Mouse (Mus musculus): ENCODE results near the gene Gm7075. TPM values are rescaled to one million over a fixed set of nuclear protein-coding genes. Genes with fewer than 3 reads are reported as not detected.

Gm7075 gene
- total and polyA plus RNA-seq, 2 experiments from 2014 or later: not detected

DNA sequence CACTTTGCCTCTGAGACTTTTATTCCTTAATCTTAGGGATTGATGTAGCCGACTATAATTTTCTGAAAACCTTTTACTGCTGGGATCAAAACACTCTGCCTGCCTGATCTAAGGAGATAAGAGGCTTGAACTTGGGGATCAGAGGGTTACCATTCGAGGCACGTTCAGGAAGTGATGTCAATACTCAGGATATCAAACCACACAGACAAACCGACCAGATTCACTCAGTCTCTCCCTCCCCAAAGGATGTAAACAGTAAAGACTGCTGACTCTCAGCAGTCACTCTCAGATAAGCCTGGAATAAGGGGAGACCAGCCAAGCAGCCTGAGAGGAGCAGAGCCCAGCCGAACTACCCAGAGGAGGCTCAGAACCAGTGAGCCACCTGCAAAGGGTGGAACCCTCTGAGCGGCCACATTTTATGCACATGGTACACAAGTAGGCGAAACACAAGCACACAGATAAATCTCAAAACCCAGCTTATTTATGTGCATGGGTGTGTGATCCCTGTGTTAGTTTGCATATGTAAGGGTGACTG is 18.2 kb upstream of the Gm7075 start:
- 82% methylated on average over 7 of the region's 7 CpGs for WGBS
- H3K36me3 ChIP-seq (ENCODE audit: insufficient read depth, low read length): no peaks in the 10 kb centered on the region
- no peaks in the 10 kb centered on the region for H3K4me1 ChIP-seq (ENCODE audit: insufficient read depth, low read length)
- no peak overlapping the region for H3K4me2 ChIP-seq (ENCODE audit: low read depth, low read length)
- no peak for TF ChIP-seq CTCF (IDR thresholded peaks at IDR 0.05; ENCODE audit: low read depth)
- DNase-seq (ENCODE audit: low spot score) (no peak), ATAC-seq (no peak)
- no peaks in the 10 kb centered on the region for H3K27me3 ChIP-seq (ENCODE audit: insufficient read depth, low read length)
- no peak overlapping the region for H3K4me3 ChIP-seq (ENCODE audit: low read length)
- H3K9me3 ChIP-seq (ENCODE audit: low read length): no peaks in the 10 kb centered on the region
- H3K27ac ChIP-seq: no peak overlapping the region
- H3K9ac ChIP-seq (replicated peaks; ENCODE audit: low read length): no peak overlapping the region

DNA sequence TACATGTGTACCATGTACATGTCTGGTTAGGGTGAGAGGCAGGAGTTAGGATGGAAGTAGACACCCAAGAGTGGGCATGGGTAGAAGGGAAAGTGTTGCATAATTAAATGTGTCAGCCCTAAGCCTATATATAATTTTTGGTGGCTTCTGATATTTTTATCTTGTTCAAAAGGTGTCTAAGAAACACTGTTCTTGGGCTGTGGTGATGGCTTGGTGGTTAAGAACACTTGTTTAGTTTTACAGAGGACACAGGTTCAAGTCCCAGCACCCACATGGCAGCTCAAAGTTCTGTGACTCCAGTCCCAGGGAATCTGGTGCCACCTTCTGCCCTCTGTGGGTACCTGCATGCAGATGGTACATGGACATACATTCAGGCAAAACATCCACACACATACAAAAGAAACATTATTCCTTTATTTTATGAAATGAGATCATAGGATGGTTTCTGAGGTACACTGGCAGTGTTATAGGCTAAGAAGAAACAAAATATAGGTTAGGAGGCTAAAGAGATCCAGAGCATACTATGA is 17.2 kb upstream of the Gm7075 start:
- ATAC-seq (no peak), DNase-seq (ENCODE audit: low spot score) (no peak)
- no peaks in the 10 kb centered on the region for H3K9me3 ChIP-seq (ENCODE audit: low read length)
- H3K36me3 ChIP-seq (ENCODE audit: insufficient read depth, low read length): no peaks in the 10 kb centered on the region
- H3K4me2 ChIP-seq (ENCODE audit: low read depth, low read length): no peak overlapping the region
- no peak overlapping the region for H3K27ac ChIP-seq
- H3K9ac ChIP-seq (replicated peaks; ENCODE audit: low read length): no peak overlapping the region
- H3K4me3 ChIP-seq (ENCODE audit: low read length): no peak overlapping the region
- no peak for TF ChIP-seq CTCF (IDR thresholded peaks at IDR 0.05; ENCODE audit: low read depth)
- no peaks in the 10 kb centered on the region for H3K27me3 ChIP-seq (ENCODE audit: insufficient read depth, low read length)
- H3K4me1 ChIP-seq (ENCODE audit: insufficient read depth, low read length): no peaks in the 10 kb centered on the region

- 84% methylated on average over 2 of the region's 2 CpGs for WGBS
- Histone ChIP-seq H3K9ac (replicated peaks; ENCODE audit: low read length) (no peak overlapping the region), H3K9me3 (ENCODE audit: low read length) (no peaks in the 10 kb centered on the region), H3K4me2 (ENCODE audit: low read depth, low read length) (no peak overlapping the region), H3K27me3 (ENCODE audit: insufficient read depth, low read length) (no peaks in the 10 kb centered on the region), H3K4me3 (ENCODE audit: low read length) (no peak overlapping the region), H3K4me1 (ENCODE audit: insufficient read depth, low read length) (no peaks in the 10 kb centered on the region), H3K36me3 (ENCODE audit: insufficient read depth, low read length) (no peaks in the 10 kb centered on the region), H3K27ac (no peak overlapping the region)
- DNase-seq (ENCODE audit: low spot score) (no peak), ATAC-seq (no peak)
- TF ChIP-seq CTCF (IDR thresholded peaks at IDR 0.05; ENCODE audit: low read depth): no peak
Observed at GRCm38 (mm10) chr10:63432887-63433286, 11.3 kb upstream of the Gm7075 start.

DNA sequence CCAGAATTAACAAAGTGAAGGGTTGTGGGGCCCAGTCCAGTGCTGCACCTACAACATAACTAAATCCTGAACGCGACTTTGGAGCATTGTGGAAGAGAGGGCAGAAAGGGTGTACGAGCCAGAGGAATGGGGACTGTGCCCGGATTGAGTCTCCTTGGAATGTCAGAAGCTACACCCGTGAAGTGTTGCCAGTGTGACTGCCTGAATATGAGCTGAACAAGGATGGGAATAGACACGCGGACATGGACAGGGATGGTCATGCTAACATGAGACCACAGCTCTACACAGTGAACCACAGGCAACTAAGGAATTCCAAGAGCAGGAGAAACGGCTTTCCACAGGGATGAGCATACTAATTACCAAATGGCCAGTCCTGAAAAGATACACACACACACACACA is 10.5 kb upstream of the Gm7075 start:
- Histone ChIP-seq H3K27ac (no peak overlapping the region), H3K36me3 (ENCODE audit: insufficient read depth, low read length) (no peaks in the 10 kb centered on the region), H3K27me3 (ENCODE audit: insufficient read depth, low read length) (no peaks in the 10 kb centered on the region), H3K4me2 (ENCODE audit: low read depth, low read length) (no peak overlapping the region), H3K4me1 (ENCODE audit: insufficient read depth, low read length) (no peaks in the 10 kb centered on the region), H3K4me3 (ENCODE audit: low read length) (no peak overlapping the region), H3K9me3 (ENCODE audit: low read length) (no peaks in the 10 kb centered on the region), H3K9ac (replicated peaks; ENCODE audit: low read length) (no peak overlapping the region)
- ATAC-seq (no peak), DNase-seq (ENCODE audit: low spot score) (no peak)
- WGBS: 90% methylated on average over 8 of the region's 8 CpGs
- no peak for TF ChIP-seq CTCF (IDR thresholded peaks at IDR 0.05; ENCODE audit: low read depth)

DNA sequence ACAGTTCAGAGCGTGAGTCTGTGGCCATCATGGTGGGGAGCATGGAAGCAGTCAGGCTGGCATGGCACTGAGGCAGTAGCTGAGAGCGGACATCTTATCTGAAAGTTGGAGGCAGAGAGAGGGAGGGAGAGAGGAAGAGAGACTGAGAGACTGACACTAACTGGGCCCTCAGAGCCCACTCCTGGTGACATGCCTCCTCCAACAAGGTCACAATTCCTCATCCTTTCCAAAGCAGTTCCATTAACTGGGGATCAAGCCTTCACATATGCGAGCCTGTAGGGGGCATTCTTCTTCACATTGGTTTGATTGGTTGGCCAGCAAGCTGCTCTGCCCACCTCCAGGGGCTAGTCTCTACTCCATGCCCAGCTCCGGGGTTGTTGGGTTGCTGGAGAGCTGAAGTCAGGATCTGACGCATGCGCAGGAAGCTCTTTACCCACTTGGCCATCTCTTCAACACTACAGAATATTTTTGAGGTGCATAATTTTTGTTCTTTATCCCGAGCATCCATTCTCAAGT is 9.7 kb upstream of the Gm7075 start:
- no peak for ATAC-seq
- 93% methylated on average over 7 of the region's 7 CpGs for WGBS
- peak; percentile 15; the same call in 1 of the 2 replicates for TF ChIP-seq CTCF (IDR thresholded peaks at IDR 0.05; ENCODE audit: low read depth)

DNA sequence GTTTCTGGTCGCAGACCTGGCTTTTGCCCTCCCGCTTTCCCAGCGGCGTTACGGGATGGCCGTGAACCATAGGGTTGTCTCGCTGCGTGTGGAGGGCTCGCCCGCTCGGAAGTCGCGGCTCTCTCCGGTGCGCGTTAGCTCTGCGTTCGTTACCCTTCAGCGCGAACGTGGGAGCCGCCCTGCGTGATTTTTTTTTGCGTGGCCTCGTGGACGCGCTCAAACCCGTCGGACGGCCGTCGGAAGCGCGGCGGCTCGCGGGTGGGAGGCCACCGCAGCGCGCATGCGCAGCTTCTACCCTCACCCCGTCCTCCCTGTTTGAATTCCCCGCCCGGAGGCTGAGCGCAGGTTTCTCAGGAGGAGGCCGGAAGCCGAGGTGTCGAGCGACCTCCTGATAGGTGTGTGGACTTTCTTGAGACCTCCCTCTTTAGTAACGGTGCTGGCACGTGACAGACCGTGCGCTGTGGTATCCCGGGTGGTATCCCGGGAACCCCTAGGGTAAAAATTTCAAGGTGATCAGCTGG is 8.3 kb upstream of the Gm7075 start, which contains the start of gene Ctnna3:
Gene Ctnna3 (plus strand): TSS at position 314 of the 521 bp plus-strand sequence.
- peak within 1 kb of the TSS; percentile 81 for H3K27ac ChIP-seq
- H3K9ac ChIP-seq (replicated peaks; ENCODE audit: low read length): peak within 1 kb of the TSS; percentile 54
- peak; percentile 95 for ATAC-seq
- no peaks in the 10 kb centered on the region for H3K4me1 ChIP-seq (ENCODE audit: insufficient read depth, low read length)
- H3K27me3 ChIP-seq (ENCODE audit: insufficient read depth, low read length): no peaks in the 10 kb centered on the region
- no peaks in the 10 kb centered on the region for H3K36me3 ChIP-seq (ENCODE audit: insufficient read depth, low read length)
- peak within 1 kb of the TSS; percentile 71 for H3K4me2 ChIP-seq (ENCODE audit: low read depth, low read length)
- no peaks in the 10 kb centered on the region for H3K9me3 ChIP-seq (ENCODE audit: low read length)
- no peak for TF ChIP-seq CTCF (IDR thresholded peaks at IDR 0.05; ENCODE audit: low read depth)
- under 1% methylated on average over 55 of the region's 55 CpGs for WGBS
- DNase-seq (ENCODE audit: low spot score): peak; percentile 96
- peak within 1 kb of the TSS; percentile 63 for H3K4me3 ChIP-seq (ENCODE audit: low read length)

More for the DNA sequence above, 9.7 kb upstream of the Gm7075 start:
- Histone ChIP-seq H3K9me3 (ENCODE audit: low read length) (no peaks in the 10 kb centered on the region), H3K4me2 (ENCODE audit: low read depth, low read length) (no peak overlapping the region), H3K27me3 (ENCODE audit: insufficient read depth, low read length) (no peaks in the 10 kb centered on the region), H3K9ac (replicated peaks; ENCODE audit: low read length) (no peak overlapping the region), H3K4me1 (ENCODE audit: insufficient read depth, low read length) (no peaks in the 10 kb centered on the region), H3K27ac (no peak overlapping the region), H3K4me3 (ENCODE audit: low read length) (no peak overlapping the region), H3K36me3 (ENCODE audit: insufficient read depth, low read length) (no peaks in the 10 kb centered on the region)
- DNase-seq (ENCODE audit: low spot score): no peak

DNA sequence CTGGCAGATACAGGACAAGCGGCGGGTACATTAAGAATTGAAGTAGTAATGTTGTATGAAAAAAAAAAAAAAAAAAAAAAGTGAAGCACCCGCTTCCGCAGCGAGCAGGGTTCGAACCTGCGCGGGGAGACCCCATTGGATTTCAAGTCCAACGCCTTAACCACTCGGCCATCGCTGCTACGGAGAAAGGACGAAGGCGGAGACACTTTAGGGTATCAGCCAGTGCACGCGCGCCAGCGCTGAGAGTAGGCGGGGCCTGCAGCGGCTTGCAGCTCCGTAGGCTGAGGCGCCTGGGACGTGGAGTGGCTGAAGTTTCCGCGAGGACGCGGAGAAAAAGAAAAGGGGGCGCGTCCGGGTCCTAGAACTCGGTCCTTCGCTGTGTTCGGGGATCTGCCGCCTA is 7.8 kb upstream of the Gm7075 start:
- WGBS: 0% methylated on average over 34 of the region's 34 CpGs

More for the DNA sequence above, 7.8 kb upstream of the Gm7075 start:
- DNase-seq (ENCODE audit: low spot score): peak; percentile 96
- H3K9ac ChIP-seq (replicated peaks; ENCODE audit: low read length): peak overlapping the region; percentile 54
- H3K9me3 ChIP-seq (ENCODE audit: low read length): no peaks in the 10 kb centered on the region
- peak; percentile 95 for ATAC-seq
- no peaks in the 10 kb centered on the region for H3K4me1 ChIP-seq (ENCODE audit: insufficient read depth, low read length)
- peak overlapping the region; percentile 81 for H3K27ac ChIP-seq
- no peak for TF ChIP-seq CTCF (IDR thresholded peaks at IDR 0.05; ENCODE audit: low read depth)
- H3K36me3 ChIP-seq (ENCODE audit: insufficient read depth, low read length): no peaks in the 10 kb centered on the region
- peak overlapping the region; percentile 63 for H3K4me3 ChIP-seq (ENCODE audit: low read length)
- H3K4me2 ChIP-seq (ENCODE audit: low read depth, low read length): peak overlapping the region; percentile 71
- H3K27me3 ChIP-seq (ENCODE audit: insufficient read depth, low read length): no peaks in the 10 kb centered on the region

All from hindbrain, postnatal 0 days (tissue).